Mouse (Mus musculus) testis, adult 2 months (tissue): Measurements from ENCODE around the gene Clec4e.

Experiments
- CTCF ChIP-seq: fragments of 200-500 bp; IDR thresholded peaks from 2 replicates; pipeline ENCODE4 v1.5.1; 2012; ENCODE audit warnings: low read depth, mild to moderate bottlenecking, inconsistent platforms, low read length, moderate library complexity; ENCODE audit not compliant: control insufficient read depth, insufficient read depth, insufficient replicate concordance
- POLR2A ChIP-seq: fragments of 200-500 bp; IDR thresholded peaks from 2 replicates; pipeline ENCODE4 v1.6.1; 2012; ENCODE audit warnings: low read depth, mild to moderate bottlenecking, inconsistent platforms, low read length, moderate library complexity; ENCODE audit not compliant: control insufficient read depth

DNA sequence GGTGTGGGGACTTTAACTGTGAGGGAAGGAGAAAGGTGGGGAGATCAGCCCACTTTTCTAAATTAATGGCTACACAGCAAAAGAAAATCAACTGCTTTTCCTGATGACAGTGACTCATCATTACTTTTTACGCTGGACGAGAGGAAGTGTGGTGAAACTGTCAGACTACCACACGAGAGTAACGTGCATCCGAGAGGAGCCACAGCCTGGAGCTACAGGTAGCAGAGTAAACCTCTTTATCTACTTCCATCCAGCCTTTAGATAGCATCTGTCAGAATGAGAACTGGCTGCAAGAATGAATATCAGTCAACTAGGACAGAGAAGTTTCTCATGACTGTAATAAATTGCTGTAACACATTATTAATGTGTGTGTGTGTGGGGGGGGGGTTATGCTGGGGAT lies 22.7 kb downstream of the Clec4e start:
- TF ChIP-seq POLR2A (no peak), CTCF (no peak)
